Comparison of ENCODE assay signal across 19 mouse cellular contexts in the genomic region with DNA sequence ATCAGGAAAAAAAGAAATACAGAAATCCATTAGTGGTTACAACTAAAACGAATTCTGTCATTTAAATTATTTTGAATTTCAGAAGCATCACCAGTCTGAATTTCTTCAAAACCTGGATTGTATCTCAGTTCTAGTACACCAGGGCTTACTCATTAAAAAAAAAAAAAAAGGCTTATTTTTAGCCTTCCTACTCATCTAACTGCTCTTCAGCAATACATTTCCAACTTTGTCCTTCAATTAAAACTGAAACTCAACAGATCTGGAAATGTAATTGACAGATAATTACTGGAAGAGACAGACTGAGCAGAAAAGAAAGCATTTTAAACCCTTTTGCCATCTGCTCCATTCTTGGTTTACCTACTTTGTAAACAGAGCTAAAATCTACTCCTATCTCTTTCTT.
"Had no signal": no experiment of that assay in that cellular context is flagged by ENCODE, and none has a peak within 500 bp of the region (broad histone marks: within the 10 kb centered on the region; RNA-seq: fewer than 3 reads in every experiment).

No protein-coding gene starts in this region.

- H3K4me3 ChIP-seq: midbrain, embryonic 10.5 days; midbrain, embryonic 12.5 days; myocyte; neural tube, embryonic 13.5 days; neural tube, embryonic 15.5 days had no signal

- H3K27ac ChIP-seq: midbrain, embryonic 10.5 days; midbrain, embryonic 12.5 days; neural tube, embryonic 13.5 days; neural tube, embryonic 15.5 days had no signal

- DNase-seq: lung, adult 18-20 months; lung, embryonic 14.5 days; lung, postnatal 10 days; lung, postnatal 4 days; midbrain, embryonic 14.5 days; retina, postnatal 1 day; right cerebral cortex, adult 18-20 months; right cerebral cortex, postnatal 25 days; right cerebral cortex, postnatal 4 days; spleen, adult 18-20 months; thymus, adult 18-20 months; thymus, postnatal 14 days; thymus, postnatal 36 days had no signal

- H3K36me3 ChIP-seq: midbrain, embryonic 12.5 days; neural tube, embryonic 15.5 days had no signal

- H3K9me3 ChIP-seq: midbrain, embryonic 10.5 days; midbrain, embryonic 12.5 days; neural tube, embryonic 13.5 days; neural tube, embryonic 15.5 days had no signal

- H3K4me1 ChIP-seq: midbrain, embryonic 10.5 days; midbrain, embryonic 12.5 days; neural tube, embryonic 13.5 days; neural tube, embryonic 15.5 days had no signal

- H3K9ac ChIP-seq: lung, embryonic 14.5 days; midbrain, embryonic 12.5 days; neural tube, embryonic 13.5 days; neural tube, embryonic 15.5 days had no signal

- H3K4me2 ChIP-seq: lung, embryonic 14.5 days; midbrain, embryonic 12.5 days; neural tube, embryonic 13.5 days; neural tube, embryonic 15.5 days had no signal

- H3K27me3 ChIP-seq: midbrain, embryonic 12.5 days; neural tube, embryonic 13.5 days; neural tube, embryonic 15.5 days had no signal

- ATAC-seq: midbrain, embryonic 16.5 days had no signal
